Mouse (Mus musculus) heart, embryonic 13.5 days (tissue): ENCODE measurements at regions not wholly inside any gene's neighbourhood (a gene's known extent, or its start where the extent isn't known, plus 50 kb on each side); places are given as distances from the start of the nearest gene placed in this dataset.

ENCODE experiments used
- ATAC-seq: fragments of 200-750 bp; cut with Nextera tagmentation; 2 replicates; pipeline ENCODE4 v1.8.0; 2017; ENCODE audit warnings: moderate TSS enrichment; ENCODE audit not compliant: insufficient number of reproducible peaks, low FRiP score, low TSS enrichment; ENCODE audit errors: extremely low read depth
- H3K27ac ChIP-seq: fragments of 300-500 bp; sonication (generic); replicated peaks from 2 replicates; pipeline ENCODE4 v1.5.1; 2015; ENCODE audit warnings: moderate library complexity, mild to moderate bottlenecking, inconsistent platforms
- H3K27me3 ChIP-seq: fragments of 300-500 bp; sonication (generic); replicated peaks from 2 replicates; pipeline ENCODE4 v1.6.1; 2015; ENCODE audit warnings: mild to moderate bottlenecking, inconsistent platforms
- H3K36me3 ChIP-seq: fragments of 300-500 bp; sonication (generic); 2 replicates; pipeline ENCODE4 v1.6.1; 2015; ENCODE audit warnings: mild to moderate bottlenecking, inconsistent platforms
- H3K4me1 ChIP-seq: fragments of 300-500 bp; sonication (generic); 2 replicates; pipeline ENCODE4 v1.6.1; 2015; ENCODE audit warnings: inconsistent platforms
- H3K4me2 ChIP-seq: fragments of 300-500 bp; sonication (generic); 2 replicates; pipeline ENCODE4 v1.6.1; 2015; ENCODE audit warnings: inconsistent platforms, mild to moderate bottlenecking, moderate library complexity
- H3K4me3 ChIP-seq: fragments of 300-500 bp; sonication (generic); 2 replicates; pipeline ENCODE4 v1.5.1; 2015; ENCODE audit warnings: moderate library complexity, mild to moderate bottlenecking, inconsistent platforms
- H3K9ac ChIP-seq: fragments of 300-500 bp; sonication (generic); 2 replicates; pipeline ENCODE4 v1.6.1; 2015; ENCODE audit warnings: inconsistent platforms, mild to moderate bottlenecking, moderate library complexity
- H3K9me3 ChIP-seq: fragments of 300-500 bp; sonication (generic); 2 replicates; pipeline ENCODE4 v1.6.1; 2016; ENCODE audit warnings: inconsistent platforms
- WGBS: fragments of 180-500 bp; shearing (Covaris S2); methylation state at CpG from one replicate; pipeline ENCODE4 v1.1.7; 2015; ENCODE audit warnings: mixed read lengths; 5-methylcytosine and 5-hydroxymethylcytosine counted together

GRCm38 (mm10) chr7:68610499-68610898 lies 138.5 kb downstream of the Arrdc4 start:
- ATAC-seq = no peak
- Histone ChIP-seq H3K36me3 (no peaks in the 10 kb centered on the region), H3K4me3 (no peak overlapping the region), H3K4me1 (0 out of 2 replicates have a peak, but pooled peaks cover 3% of the 10 kb centered on the region), H3K27ac (no peak overlapping the region), H3K4me2 (no peak overlapping the region), H3K27me3 (no peaks in the 10 kb centered on the region), H3K9me3 (no peaks in the 10 kb centered on the region), H3K9ac (no peak overlapping the region)
- 87% methylated on average over 4 of the region's 4 CpGs for WGBS

DNA sequence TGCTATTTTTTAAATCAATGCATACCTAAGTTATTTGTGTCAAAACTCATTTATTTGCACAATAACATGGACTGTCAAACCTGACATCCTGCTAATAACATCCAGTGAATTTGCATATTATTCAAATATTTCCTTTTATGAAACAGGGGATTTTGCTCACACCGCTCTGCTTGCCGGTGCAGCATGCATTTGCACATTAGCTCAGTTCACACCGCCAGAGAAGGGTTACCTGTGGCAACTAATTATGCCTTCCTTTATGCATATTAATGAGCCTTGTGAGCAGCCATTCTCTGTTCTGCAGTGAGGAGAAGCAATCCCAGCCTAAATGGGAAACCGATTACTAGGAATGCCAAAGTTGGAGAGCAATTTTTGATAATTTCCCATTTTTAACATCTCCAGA lies 141.9 kb downstream of the Arrdc4 start:
- Histone ChIP-seq H3K27ac (no peak overlapping the region), H3K4me1 (0 out of 2 replicates have a peak, but pooled peaks cover 3% of the 10 kb centered on the region), H3K9me3 (no peaks in the 10 kb centered on the region), H3K9ac (no peak overlapping the region), H3K4me3 (no peak overlapping the region), H3K27me3 (no peaks in the 10 kb centered on the region), H3K36me3 (no peaks in the 10 kb centered on the region), H3K4me2 (no peak overlapping the region)
- no peak for ATAC-seq
- 78% methylated on average over 4 of the region's 4 CpGs for WGBS

- H3K4me3 ChIP-seq = no peak overlapping the region
- no peak overlapping the region for H3K9ac ChIP-seq
- WGBS = 71% methylated on average over 3 of the region's 3 CpGs
- H3K27me3 ChIP-seq = no peaks in the 10 kb centered on the region
- no peak for ATAC-seq
- H3K27ac ChIP-seq = no peak overlapping the region
- 0 out of 2 replicates have a peak, but pooled peaks cover 3% of the 10 kb centered on the region for H3K4me1 ChIP-seq
- H3K9me3 ChIP-seq = no peaks in the 10 kb centered on the region
- no peak overlapping the region for H3K4me2 ChIP-seq
- no peaks in the 10 kb centered on the region for H3K36me3 ChIP-seq
These were observed 142.8 kb downstream of the Arrdc4 start for GRCm38 (mm10) chr7:68606278-68606677.

DNA sequence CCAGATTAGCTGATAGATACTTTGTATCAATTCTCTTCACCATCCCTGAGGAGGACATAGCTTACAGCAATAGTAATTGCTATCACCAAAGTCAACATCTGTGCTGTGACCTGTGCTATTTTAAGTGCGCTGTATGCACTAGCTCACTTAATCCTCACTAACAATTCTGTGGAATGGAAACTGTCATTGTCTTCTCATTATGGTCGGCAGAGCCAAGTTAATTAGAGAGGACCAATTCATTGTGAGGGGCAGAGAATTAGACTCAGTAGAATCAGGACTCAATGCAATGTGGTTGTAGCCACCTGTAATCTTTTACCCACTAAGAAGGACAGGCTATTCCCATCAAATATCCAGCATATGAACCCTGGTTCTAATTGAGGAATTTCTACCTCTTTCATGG lies 145.3 kb downstream of the Arrdc4 start:
- 53% methylated on average over 2 of the region's 2 CpGs for WGBS

DNA sequence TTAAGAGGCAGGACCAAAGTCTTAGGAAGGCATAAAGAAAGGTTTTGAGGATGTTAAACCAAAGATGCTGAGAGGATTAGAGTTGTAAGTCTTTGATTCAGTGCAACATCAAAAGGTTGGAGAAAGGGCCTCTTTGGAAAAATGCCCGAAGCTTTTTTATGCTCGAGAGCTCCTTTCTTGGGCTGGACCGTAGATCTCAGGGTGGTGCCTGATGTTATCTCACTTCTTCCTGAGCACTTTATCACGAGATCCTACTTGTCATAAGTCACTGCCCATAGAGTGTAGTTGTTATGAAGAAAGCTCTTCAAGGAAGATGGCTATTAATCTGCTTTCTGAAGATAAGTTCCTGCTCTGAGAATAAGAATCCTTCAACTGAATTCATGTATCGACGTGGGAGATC lies 147.0 kb downstream of the Arrdc4 start:
- no peak overlapping the region for H3K27ac ChIP-seq
- no peak overlapping the region for H3K9ac ChIP-seq
- no peak overlapping the region for H3K4me3 ChIP-seq
- 64% methylated on average over 6 of the region's 6 CpGs for WGBS
- no peaks in the 10 kb centered on the region for H3K27me3 ChIP-seq
- no peaks in the 10 kb centered on the region for H3K36me3 ChIP-seq
- H3K4me2 ChIP-seq = no peak overlapping the region
- H3K4me1 ChIP-seq = no peaks in the 10 kb centered on the region
- H3K9me3 ChIP-seq = no peaks in the 10 kb centered on the region
- no peak for ATAC-seq

More for the DNA sequence above, 145.3 kb downstream of the Arrdc4 start:
- Histone ChIP-seq H3K9ac (no peak overlapping the region), H3K27me3 (no peaks in the 10 kb centered on the region), H3K4me3 (no peak overlapping the region), H3K4me2 (no peak overlapping the region), H3K27ac (no peak overlapping the region), H3K9me3 (no peaks in the 10 kb centered on the region), H3K36me3 (no peaks in the 10 kb centered on the region), H3K4me1 (no peaks in the 10 kb centered on the region)
- no peak for ATAC-seq

- Histone ChIP-seq H3K27ac (no peak overlapping the region), H3K27me3 (no peaks in the 10 kb centered on the region), H3K4me3 (no peak overlapping the region), H3K4me2 (no peak overlapping the region), H3K4me1 (no peaks in the 10 kb centered on the region), H3K36me3 (no peaks in the 10 kb centered on the region), H3K9me3 (no peaks in the 10 kb centered on the region), H3K9ac (no peak overlapping the region)
- ATAC-seq = no peak
- WGBS = 54% methylated on average over 4 of the region's 4 CpGs
These were observed 155.0 kb downstream of the Arrdc4 start for GRCm38 (mm10) chr7:68594017-68594386.

- Histone ChIP-seq H3K36me3 (no peaks in the 10 kb centered on the region), H3K4me3 (no peak overlapping the region), H3K9ac (no peak overlapping the region), H3K4me1 (no peaks in the 10 kb centered on the region), H3K4me2 (no peak overlapping the region), H3K27ac (no peak overlapping the region), H3K9me3 (no peaks in the 10 kb centered on the region), H3K27me3 (no peaks in the 10 kb centered on the region)
- no peak for ATAC-seq
- WGBS = 59% methylated on average over 15 of the region's 15 CpGs
These were observed 155.6 kb downstream of the Arrdc4 start for GRCm38 (mm10) chr7:68593344-68594016.

- Histone ChIP-seq H3K4me1 (no peaks in the 10 kb centered on the region), H3K36me3 (no peaks in the 10 kb centered on the region), H3K27ac (no peak overlapping the region), H3K4me3 (no peak overlapping the region), H3K9me3 (no peaks in the 10 kb centered on the region), H3K4me2 (no peak overlapping the region), H3K27me3 (peaks cover 20% of the 10 kb centered on the region), H3K9ac (no peak overlapping the region)
- 80% methylated on average over 13 of the region's 13 CpGs for WGBS
- no peak for ATAC-seq
These were observed 166.3 kb downstream of the Arrdc4 start for GRCm38 (mm10) chr7:68582540-68583325.

GRCm38 (mm10) chr7:68580650-68581049 lies 168.4 kb downstream of the Arrdc4 start:
- Histone ChIP-seq H3K27ac (no peak overlapping the region), H3K9me3 (no peaks in the 10 kb centered on the region), H3K4me2 (no peak overlapping the region), H3K36me3 (no peaks in the 10 kb centered on the region), H3K4me1 (no peaks in the 10 kb centered on the region), H3K4me3 (no peak overlapping the region), H3K27me3 (peaks cover 23% of the 10 kb centered on the region), H3K9ac (no peak overlapping the region)
- WGBS = 37% methylated on average over 4 of the region's 4 CpGs
- ATAC-seq = no peak

- H3K36me3 ChIP-seq = no peaks in the 10 kb centered on the region
- H3K27ac ChIP-seq = no peak overlapping the region
- H3K27me3 ChIP-seq = peaks cover 23% of the 10 kb centered on the region
- no peak for ATAC-seq
- H3K9me3 ChIP-seq = no peaks in the 10 kb centered on the region
- peak overlapping the region; percentile 56; the same call in 1 of the 2 replicates for H3K9ac ChIP-seq
- H3K4me3 ChIP-seq = peak overlapping the region; percentile 39
- no peaks in the 10 kb centered on the region for H3K4me1 ChIP-seq
- H3K4me2 ChIP-seq = peak overlapping the region; percentile 68
- 15% methylated on average over 10 of the region's 10 CpGs for WGBS
These were observed 169.4 kb downstream of the Arrdc4 start for GRCm38 (mm10) chr7:68579666-68580065.

DNA sequence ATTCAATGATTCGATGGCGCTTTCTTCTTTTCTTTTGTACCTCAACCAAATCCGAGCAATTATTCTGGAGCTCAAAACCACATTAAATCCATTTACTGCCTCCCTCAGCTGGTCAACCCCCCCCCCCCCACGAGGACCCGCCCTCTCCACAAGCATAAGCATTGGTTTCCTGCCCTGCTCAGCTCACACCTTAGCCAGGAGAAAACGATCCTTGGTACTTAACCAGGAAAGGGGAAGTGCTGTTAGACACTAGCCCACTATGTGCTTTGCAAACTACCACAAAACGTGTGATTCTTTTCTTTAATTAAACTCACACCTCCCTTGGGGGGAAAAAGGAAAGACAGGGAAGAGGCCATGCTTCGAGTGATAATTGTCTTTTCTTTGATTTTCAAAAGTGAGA lies 169.8 kb downstream of the Arrdc4 start:
- Histone ChIP-seq H3K9me3 (no peaks in the 10 kb centered on the region), H3K27me3 (peaks cover 23% of the 10 kb centered on the region), H3K4me3 (no peak overlapping the region), H3K36me3 (no peaks in the 10 kb centered on the region), H3K4me2 (0 out of 2 replicates have a peak overlapping the region, but pooled peaks have one; percentile 68), H3K27ac (no peak overlapping the region), H3K4me1 (no peaks in the 10 kb centered on the region), H3K9ac (no peak overlapping the region)
- 36% methylated on average over 8 of the region's 8 CpGs for WGBS
- no peak for ATAC-seq
